Mouse (Mus musculus) right cerebral cortex, postnatal 25 days (tissue): ENCODE results near the gene Tpp1.

Experiments
- DNase-seq: peaks from one replicate; pipeline ENCODE4 v3.0.0; 2022

The Tpp1 gene

DNA sequence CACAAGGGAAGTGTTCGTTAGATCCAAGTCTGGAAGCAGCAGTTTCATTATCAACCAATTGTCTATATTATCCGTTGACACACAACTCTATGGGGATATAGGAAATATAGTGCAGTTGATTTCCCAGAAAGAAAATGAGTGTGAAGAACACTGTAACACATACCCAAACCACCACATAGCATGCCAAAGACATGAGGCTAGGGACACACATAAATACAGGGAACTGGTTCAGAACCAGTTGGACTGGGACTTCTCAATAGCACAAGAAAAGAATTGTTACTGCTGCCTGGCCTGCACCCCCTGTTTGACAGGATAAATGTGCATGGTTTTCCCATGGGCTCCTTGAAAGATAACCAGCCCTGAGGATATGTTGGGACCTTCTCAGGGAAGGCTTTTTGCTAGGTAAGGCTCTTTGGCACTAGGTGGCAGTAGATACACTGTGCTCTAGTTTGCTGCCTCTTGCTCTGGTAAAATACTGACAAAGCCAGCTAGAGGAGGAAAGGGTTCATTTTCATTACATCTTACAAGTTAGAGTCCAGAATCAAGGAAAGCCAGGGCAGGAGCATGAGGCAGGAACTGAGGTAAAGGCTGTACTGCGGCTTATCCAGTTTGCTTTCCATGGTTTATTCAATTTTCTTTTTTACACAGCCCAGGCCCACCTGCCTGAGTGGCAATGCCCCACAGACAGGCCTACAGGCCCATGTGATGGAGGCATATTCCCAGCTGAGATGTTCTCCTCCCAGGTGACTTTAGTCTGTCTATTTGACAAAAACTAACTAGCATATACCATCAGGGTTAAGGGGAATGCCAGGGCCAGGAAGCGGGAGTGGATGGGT lies 25.7 kb downstream of the Tpp1 start:
- peak; percentile 40 for DNase-seq

DNA sequence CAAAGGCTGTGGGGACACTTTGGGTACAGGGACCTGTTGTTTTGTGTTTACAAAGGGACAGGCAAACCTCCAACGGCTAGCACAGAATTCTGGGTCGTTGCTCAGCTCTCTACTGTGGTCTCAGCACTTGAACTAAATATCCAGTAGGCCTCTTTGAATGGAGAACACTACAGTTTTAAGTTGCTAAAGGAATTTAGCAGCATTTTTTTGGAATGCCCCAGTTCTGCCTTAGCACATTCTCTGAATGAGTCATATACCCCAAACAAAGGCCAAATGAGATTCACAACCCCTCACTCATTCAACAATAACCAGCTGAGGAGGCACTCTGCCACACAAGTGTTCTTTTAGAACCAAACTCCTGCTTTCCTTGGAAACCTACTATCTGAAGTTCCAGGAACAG lies 30.1 kb downstream of the Tpp1 start:
- no peak for DNase-seq

DNA sequence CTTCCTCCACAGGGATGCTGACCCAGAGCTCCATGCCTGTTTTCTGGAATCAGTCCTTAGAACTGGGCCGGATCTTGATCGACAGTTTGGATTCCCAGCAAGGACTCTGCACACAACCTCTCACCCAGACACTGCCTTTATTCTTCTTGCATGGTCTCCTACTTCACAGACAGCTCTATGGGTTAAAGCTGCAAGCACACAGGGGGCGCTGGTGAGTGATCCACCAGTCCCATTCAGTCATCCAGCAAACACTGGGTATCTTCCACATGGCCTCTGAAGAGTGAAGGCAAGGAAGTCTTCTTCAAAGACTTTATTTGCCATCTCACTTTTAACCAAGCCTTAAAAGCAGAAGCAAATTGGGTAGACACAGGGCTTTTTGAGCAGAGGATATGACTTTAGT lies 36.7 kb downstream of the Tpp1 start:
- DNase-seq: no peak

DNA sequence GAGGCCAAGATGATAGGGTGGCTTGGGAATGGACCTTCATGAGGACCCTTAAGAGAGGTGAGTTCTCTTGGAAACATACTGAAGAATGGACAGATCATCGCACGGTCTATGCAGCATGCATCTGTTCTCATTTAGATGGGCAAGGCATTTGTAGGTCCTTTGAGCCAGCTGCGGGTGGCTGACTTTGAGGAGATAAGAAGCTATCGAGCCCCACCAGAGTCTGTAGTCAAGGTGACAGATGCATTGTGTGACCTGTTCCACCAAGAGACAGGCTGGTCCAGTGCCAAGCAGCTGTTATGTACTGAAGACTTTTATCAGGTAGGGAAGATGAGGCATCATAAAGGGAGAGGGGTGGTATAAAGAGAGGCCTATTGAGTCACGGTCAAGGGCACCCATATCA lies 43.3 kb downstream of the Tpp1 start:
- no peak for DNase-seq

DNA sequence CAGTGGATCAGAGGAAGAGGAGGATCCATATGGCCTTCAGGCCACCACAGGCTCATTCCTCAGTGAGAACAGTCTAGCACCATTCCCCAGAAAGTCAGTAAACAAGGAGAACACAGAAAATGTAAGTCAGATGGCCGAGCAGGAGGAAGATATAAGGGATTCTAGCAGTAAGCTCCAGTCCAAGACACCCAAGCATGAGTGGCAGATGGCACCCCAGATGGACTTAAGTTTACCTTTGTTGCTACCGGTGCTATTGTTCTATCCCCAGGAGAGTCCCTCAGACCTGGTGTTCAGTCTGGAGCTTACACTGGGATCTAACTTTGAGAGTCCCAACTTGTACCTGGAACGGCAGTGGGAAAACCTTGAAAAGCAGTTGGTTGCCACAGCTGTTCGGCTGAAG lies 48.2 kb downstream of the Tpp1 start:
- DNase-seq: no peak

DNA sequence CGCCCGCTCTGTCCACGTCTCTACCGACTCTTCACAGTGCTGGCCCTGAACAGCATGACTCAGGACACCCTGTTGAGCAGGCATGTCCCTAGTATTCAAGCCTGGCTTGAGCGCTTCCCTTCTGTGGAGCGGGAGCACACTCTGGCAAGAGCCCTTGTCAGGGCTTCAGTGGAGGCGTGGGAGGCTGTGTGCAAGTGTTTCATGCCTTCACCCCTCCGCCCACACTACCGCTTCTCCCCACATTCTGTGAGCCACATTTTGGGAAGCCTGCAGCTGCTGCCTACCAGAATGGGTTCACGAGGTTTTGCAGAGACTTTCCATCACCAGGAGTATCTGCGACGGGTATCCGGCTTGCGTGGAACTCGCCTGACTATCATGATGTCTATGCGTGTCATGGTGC lies 48.9 kb downstream of the Tpp1 start:
- DNase-seq: no peak
